ENCODE assay signal across 10 mouse cellular contexts in the genomic region with DNA sequence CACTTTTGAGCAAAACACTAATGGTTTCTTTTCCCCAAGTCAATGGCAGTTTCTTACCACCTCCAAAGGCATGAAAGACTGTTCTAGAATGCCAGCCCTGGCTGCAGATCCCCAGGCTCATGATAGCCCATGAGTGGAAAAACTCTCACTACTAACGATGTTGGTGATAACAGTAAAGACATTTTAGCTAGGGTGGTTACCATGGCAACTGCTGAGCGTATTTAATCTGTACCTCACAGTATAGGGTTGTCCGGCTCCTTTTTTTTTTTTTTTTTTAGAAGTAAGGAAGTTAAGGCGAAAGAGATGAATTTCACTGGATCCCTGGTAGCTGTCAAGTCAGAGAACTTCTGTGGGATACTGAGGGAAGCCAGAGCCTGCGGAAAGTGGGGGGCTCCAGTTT.
A peak's percentile ranks its signal among the peaks of the same experiment; 100 is the strongest.
DNase-seq lines count a peak whose midpoint lies in the region; ATAC-seq and TF ChIP-seq lines count a peak whose summit lies in the region.
"Had no signal": no experiment of that assay in that cellular context is flagged by ENCODE, and none has a peak within 500 bp of the region (broad histone marks: within the 10 kb centered on the region; RNA-seq: fewer than 3 reads in every experiment).

No protein-coding gene starts in this region.

- no peak for DNase-seq in heart, adult 2 months
- DNase-seq in heart, adult 18-20 months: no peak
- no peak for DNase-seq in midbrain, embryonic 10.5 days (ENCODE audit: low spot score)
- peak; percentile 81 for DNase-seq in naive thymus-derived CD4-positive, alpha-beta T cell, adult 2 months (ENCODE audit: low read depth)
- no peak for DNase-seq in frontal cortex, postnatal 10 days (ENCODE audit: low spot score in 2 of 2)
- no peak for DNase-seq in ovary, adult 18-20 months (ENCODE audit: low spot score)
- DNase-seq: thymus, postnatal 25 days had no signal

- peaks cover 3% of the 10 kb centered on the region; the same call in 1 of the 2 replicates for H3K36me3 ChIP-seq in heart, adult 2 months (ENCODE audit: control insufficient read depth, insufficient read depth, low read length)
- H3K36me3 ChIP-seq in midbrain, embryonic 15.5 days (replicated peaks): no peaks in the 10 kb centered on the region
- H3K36me3 ChIP-seq in midbrain, embryonic 10.5 days: no peaks in the 10 kb centered on the region
- H3K36me3 ChIP-seq: neural tube, embryonic 15.5 days had no signal

- TF ChIP-seq CTCF in heart, adult 2 months (IDR thresholded peaks at IDR 0.05): no peak

- ATAC-seq in midbrain, embryonic 15.5 days (replicated peaks): peak; percentile 70
- peak; percentile 77 for ATAC-seq in erythroid progenitor cell, adult 5-6 weeks (replicated peaks; ENCODE audit: low FRiP score, poor library complexity, severe bottlenecking)

- intact Hi-C loops in heart, adult 2 months (cut with DNase I): no loop called here

- H3K27ac ChIP-seq in heart, adult 2 months: peak overlapping the region; percentile 73
- H3K27ac ChIP-seq in midbrain, embryonic 15.5 days: no peak overlapping the region
- no peak overlapping the region for H3K27ac ChIP-seq in midbrain, embryonic 10.5 days (replicated peaks)

- H3K4me2 ChIP-seq in midbrain, embryonic 15.5 days: no peak overlapping the region
- H3K4me2 ChIP-seq: neural tube, embryonic 15.5 days had no signal

- H3K79me2 ChIP-seq in heart, adult 2 months (replicated peaks; ENCODE audit: control insufficient read depth, insufficient read depth, low read length): no peaks in the 10 kb centered on the region

- no peak for TF ChIP-seq EP300 in heart, adult 2 months (IDR thresholded peaks at IDR 0.05; ENCODE audit: insufficient read depth, low read depth, low read length)

- WGBS in heart, adult 2 months: 55% methylated on average over 5 of the region's 5 CpGs
- WGBS in midbrain, embryonic 15.5 days: 45% methylated on average over 5 of the region's 5 CpGs
- WGBS in midbrain, embryonic 10.5 days: 73% methylated on average over 5 of the region's 5 CpGs

- H3K4me3 ChIP-seq in heart, adult 2 months: no peak overlapping the region
- H3K4me3 ChIP-seq in midbrain, embryonic 15.5 days: no peak overlapping the region
- H3K4me3 ChIP-seq in midbrain, embryonic 10.5 days: no peak overlapping the region
- H3K4me3 ChIP-seq: neural tube, embryonic 15.5 days had no signal

- no peak for TF ChIP-seq POLR2A in heart, adult 2 months (IDR thresholded peaks at IDR 0.05; ENCODE audit: insufficient read depth, low read depth, low read length)

- H3K27me3 ChIP-seq in heart, adult 2 months (ENCODE audit: control insufficient read depth, insufficient read depth, low read length): no peaks in the 10 kb centered on the region
- no peaks in the 10 kb centered on the region for H3K27me3 ChIP-seq in midbrain, embryonic 15.5 days (replicated peaks)
- H3K27me3 ChIP-seq in midbrain, embryonic 10.5 days (ENCODE audit: low read depth, poor library complexity, severe bottlenecking): no peaks in the 10 kb centered on the region
- H3K27me3 ChIP-seq: neural tube, embryonic 15.5 days had no signal

- no peaks in the 10 kb centered on the region for H3K9me3 ChIP-seq in midbrain, embryonic 15.5 days
- H3K9me3 ChIP-seq in midbrain, embryonic 10.5 days (replicated peaks): no peaks in the 10 kb centered on the region
- H3K9me3 ChIP-seq: neural tube, embryonic 15.5 days had no signal

- no peak overlapping the region for H3K9ac ChIP-seq in heart, adult 2 months (ENCODE audit: low read depth, low read length)
- H3K9ac ChIP-seq in midbrain, embryonic 15.5 days: no peak overlapping the region
- H3K9ac ChIP-seq: neural tube, embryonic 15.5 days had no signal

- peaks cover 17% of the 10 kb centered on the region for H3K4me1 ChIP-seq in heart, adult 2 months (ENCODE audit: control insufficient read depth, insufficient read depth, low read length)
- H3K4me1 ChIP-seq in midbrain, embryonic 15.5 days: peaks cover 11% of the 10 kb centered on the region; the same call in 1 of the 2 replicates
- H3K4me1 ChIP-seq in midbrain, embryonic 10.5 days: peaks cover 19% of the 10 kb centered on the region
